Mouse (Mus musculus) C2C12 (cell line): Measurements from ENCODE around the gene Yod1.

ENCODE experiments used
- CEBPB ChIP-seq: IDR thresholded peaks from one replicate; pipeline ENCODE4 v1.6.1; 2011; ENCODE audit warnings: low read depth, mild to moderate bottlenecking, control low read depth, moderate library complexity
- CTCF ChIP-seq: IDR thresholded peaks from one replicate; pipeline ENCODE4 v1.5.1; 2011; ENCODE audit not compliant: control insufficient read depth, insufficient read depth, insufficient read length
- USF1 ChIP-seq: IDR thresholded peaks from one replicate; pipeline ENCODE4 v1.6.1; 2011; ENCODE audit warnings: low read depth, mild to moderate bottlenecking, control low read depth, moderate library complexity

GRCm38 (mm10) chr1:130714046-130714445 is 3.1 kb upstream of the Yod1 start:
- no peak for TF ChIP-seq CTCF
- no peak for TF ChIP-seq USF1
- no peak for TF ChIP-seq CEBPB
